Mouse (Mus musculus) cortical plate, adult 2 months (tissue): ENCODE measurements around the gene Olfr1410.

Source experiments
- CTCF ChIP-seq: fragments of 200-500 bp; IDR thresholded peaks from 2 replicates; pipeline ENCODE4 v1.5.1; 2011; ENCODE audit warnings: mild to moderate bottlenecking, control low read depth, low read length; ENCODE audit not compliant: insufficient read depth; ENCODE audit errors: extremely low read depth
- POLR2A ChIP-seq: fragments of 200-500 bp; IDR thresholded peaks from 2 replicates; pipeline ENCODE4 v1.6.1; 2011; ENCODE audit warnings: mild to moderate bottlenecking, low read length, control low read depth; ENCODE audit not compliant: insufficient read depth; ENCODE audit errors: extremely low read depth

DNA sequence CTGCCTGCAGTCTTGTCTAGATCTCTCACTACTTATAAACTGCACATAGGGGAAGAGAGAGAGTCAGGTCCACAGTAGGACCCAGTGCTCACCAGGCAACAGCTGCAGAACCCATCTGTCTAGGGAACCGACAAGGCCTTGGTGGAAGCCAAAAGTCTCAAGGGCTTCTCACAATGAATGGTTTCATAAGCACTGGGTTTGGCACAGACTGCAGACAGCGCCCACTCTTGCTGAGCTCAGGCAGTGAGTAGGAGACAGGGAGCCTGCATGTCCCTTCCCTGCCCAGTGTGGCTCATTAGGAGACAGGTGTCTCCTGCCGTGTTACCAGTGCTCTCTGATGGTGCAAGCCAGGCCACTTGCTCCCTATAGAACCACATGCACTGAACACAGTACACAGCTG, 32.6 kb downstream of the Olfr1410 start:
- no peak for TF ChIP-seq POLR2A
- TF ChIP-seq CTCF: no peak
